Mouse (Mus musculus): ENCODE measurements around the gene Klhl26.
"Not testable (repeated sequence)": the region's sequence is repeated elsewhere in the genome, so short reads cannot be mapped to it uniquely, and the experiment has no call there.

The Klhl26 gene

DNA sequence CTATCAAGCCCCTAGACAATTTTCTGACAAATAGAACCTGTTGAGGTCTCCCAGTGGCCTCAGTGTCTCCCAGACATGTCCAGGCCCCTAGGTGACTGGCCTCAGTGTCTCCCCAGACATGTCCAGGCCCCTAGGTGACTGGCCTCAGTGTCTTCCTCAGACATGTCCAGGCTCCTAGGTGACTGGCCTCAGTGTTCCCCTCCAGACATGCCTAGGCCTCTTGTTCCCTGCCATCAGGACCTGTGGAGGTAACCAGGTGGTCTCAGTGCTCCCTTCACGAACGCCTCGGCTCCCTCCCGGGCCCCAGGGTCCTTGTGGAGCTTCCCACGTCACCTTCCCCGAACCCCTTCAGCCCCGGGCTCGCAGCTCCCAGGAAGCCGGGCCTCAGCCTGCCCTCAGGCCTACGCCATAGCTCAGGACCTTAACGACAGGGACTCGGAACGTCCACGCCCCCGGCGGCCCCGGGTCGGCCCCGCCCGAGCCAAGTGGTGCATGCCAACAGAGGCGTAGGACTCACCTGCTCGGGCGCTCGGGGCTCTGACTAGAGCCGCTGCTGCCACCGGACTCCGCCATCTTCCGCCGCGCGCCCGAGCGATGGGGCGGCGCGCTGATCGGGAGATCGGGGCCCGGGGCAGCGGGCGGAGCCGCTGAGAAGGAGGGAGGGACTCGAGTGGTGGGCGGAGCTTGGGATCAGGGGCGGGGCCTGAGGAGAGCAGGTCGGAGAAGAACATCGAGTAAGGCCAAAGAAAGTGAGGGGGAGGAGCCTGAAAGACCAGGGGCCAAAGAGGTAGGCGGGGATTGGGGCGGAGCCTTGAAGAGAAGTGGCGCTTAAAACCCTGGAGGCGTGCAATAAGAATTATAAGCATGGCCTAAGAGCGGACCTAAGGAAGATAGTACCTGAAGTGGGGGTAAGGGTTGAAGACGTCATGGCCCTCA, at the start of gene Klhl26:
Gene Klhl26 (minus strand): TSS at position 636 of the 936 bp plus-strand sequence.
- peak; percentile 96 for DNase-seq

DNA sequence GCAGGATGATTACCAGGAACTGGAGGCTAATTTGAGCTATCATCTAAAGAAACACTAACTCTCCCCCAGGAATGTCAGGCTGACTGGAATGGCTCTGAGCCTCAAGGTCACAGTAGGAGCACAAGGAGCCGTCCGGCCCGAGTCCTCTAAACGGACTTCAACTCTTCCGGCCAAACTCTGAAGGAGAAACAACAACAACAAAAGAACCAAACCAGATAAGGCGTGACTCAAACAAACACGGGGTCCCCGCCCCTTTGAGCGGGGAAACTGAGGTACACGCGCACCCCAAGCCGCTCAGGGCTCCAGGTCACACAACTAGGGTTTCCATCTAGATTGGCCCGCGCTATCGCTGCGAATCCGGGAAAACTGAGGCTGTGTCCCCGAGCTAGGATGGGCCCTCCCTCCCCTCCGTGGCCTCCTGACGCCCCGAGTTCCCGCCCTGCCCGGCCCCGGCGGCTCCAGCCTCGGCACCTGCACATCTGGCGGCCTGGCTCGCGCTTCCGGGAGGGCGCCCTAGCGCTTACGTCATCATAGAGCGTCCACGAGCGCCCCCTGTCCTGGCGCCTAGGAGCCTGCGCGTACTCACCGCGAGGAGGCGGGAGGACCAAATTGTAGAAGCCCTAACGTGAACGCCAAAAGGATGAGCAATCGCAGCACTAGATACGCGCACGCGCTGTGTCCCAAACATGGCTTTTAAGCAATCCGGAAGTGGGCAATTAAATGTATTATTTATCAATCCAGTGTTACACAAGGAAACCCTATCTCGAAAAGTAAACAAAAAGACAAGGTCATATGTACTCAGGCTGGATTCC, 46.0 kb upstream of the Klhl26 start:
- peak; percentile 96 for DNase-seq

DNA sequence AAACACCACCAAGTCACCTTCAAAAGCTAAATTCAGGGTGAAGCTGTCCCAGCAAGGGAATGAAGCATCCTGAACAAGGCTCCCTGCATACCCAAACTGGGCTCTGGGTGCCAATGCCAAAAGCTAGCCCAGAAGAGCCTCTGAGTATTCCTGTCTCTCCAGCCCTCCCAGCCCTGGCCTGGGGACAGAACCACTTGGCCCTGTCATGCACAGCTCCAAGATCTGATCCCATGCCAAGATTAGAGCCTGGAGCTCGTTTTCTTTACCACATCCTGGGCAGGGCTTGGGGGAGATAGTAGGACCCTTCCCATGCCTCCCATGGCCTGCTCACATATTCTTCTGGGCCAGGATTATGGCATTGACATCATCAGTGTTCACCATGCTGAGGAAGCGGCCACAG, 42.8 kb upstream of the Klhl26 start:
- no peak for DNase-seq

DNA sequence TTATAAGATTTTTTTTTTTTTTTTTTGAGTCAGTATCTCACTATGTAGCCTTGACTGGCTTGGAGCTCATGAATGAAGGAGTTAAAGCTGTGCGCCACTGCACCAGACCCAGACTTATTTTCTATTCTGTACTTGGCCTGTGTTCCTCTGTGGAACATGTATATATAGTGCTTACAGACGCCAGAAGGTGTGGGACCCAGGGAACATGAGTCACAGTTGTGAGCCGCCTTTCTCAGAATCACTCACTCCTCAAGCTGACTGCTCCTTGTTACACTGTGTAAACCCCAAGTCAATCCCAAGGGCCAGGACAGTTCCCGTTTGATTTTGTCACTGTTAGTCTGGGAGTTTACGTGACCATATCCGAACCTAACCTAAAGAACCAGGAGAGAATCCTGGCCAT, 42.3 kb upstream of the Klhl26 start:
- DNase-seq = no peak

DNA sequence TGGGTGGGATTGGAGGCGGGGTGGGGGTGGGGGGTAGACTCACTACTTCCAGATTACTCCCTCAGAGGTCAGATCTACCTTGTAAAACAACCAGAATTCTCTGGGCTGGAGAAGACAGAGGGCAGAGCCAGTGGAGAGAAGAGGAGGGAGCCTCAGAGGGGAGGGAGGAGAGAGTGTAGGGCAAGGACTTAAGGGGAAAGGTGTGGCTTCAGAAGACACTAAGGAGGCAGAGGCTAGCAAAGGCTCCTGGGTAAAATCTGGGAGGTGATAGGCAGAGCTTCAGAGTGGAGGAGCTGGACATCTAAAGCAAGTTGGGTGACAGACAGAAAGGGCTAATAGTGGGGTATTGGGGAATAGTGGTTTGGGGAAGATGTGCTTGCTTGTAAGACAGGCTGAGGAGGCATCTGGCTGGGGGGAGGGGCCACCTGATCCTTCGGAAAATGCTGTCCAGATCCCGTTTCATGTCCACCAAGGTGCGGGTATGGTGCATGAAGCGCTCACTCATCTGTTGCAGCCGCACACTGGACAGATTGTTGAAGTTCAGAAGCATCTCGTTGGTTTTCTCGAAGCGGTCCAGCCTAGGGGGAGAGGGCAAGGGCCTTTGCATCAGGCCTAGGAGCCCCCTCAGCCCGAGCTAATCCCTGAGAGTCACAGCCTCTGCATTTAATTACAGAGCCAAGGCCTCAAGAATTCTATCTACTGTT, 41.3 kb upstream of the Klhl26 start:
- DNase-seq = no peak

DNA sequence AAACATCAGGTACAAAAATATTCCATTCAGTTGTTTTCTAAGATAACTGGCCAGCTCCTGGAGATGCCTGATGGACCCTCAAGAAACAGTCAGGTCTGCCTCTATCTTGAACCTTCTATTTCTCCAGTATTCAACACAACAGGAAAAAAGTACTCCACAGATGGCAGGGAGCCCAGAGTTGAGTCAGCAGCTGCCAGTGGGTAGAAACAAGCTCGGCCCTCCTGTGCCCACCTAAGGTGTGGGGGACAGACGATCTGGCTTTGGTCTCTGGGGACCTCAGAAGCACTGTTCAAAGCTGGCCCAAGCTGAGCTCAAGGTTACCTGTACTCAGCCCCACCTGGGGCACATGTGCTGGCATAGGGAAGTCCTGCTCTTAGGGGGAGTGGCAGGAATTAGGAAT, 36.7 kb upstream of the Klhl26 start:
- no peak for DNase-seq

DNA sequence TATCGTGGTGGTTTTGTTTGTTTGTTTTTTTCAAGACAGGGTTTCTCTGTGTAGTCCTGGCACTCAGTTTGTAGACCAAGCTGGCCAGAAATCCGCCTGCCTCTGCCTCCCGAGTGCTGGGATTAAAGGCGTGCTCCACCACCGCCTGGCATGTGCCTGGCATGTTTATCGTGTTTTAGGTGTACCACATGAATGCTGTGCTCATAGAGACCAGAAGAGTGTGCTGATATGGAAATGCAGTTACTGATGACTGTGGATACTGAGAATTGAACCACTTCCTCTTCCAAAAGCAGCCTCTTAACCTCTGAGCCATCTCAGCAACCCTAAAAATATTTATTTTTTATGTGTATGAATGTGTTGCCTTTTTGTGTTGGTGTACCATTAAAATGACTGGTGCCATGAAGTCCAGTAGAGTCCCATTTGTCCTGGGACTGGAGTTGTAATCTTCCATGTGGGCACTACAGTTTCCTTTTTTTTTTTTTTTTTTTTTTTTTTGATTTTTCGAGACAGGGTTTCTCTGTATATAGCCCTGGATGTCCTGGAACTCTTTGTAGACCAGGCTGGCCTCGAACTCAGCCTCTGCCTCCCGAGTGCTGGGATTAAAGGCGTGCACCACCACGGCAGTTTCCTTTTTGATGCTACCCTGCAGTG, 35.6 kb upstream of the Klhl26 start:
- DNase-seq = no peak

DNA sequence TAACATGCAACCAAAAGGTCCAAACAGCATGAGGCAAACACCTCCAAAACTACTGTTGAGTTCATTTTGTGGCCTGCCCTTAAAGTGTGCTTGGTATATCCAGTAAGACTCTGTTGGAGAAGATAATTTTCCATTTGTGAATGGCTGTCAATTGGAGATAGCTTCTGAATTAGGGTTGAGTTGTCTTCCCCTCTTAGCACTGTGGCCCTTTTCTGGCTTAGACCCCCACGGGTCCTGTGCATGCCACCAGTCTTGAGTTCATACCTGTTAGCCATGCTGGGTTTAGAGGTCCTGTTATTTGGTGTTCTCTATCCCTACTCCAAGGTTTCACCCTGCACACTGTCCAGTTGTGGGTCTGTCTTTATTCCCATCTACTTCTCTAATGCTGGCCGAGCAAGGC, 35.0 kb upstream of the Klhl26 start:
- no peak for DNase-seq

DNA sequence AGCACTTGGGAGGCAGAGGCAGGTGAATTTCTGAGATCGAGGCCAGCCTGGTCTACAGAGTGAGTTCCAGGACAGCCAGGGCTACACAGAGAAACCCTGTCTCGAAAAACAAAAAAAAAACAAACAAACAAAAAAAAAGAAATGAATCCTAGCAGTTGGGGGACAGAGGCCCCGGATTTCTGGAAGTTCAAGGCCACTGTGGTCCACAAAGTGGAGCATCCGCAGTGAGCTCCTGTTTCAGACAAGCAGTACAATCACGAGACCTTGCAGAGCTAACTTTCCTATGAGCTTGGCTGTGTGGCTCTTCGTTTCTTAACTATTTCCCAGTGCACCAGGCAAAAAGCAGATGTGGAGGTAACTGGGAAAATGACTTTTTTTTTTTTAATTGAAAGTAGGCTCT, 34.4 kb upstream of the Klhl26 start:
- DNase-seq = not testable (repeated sequence)

DNA sequence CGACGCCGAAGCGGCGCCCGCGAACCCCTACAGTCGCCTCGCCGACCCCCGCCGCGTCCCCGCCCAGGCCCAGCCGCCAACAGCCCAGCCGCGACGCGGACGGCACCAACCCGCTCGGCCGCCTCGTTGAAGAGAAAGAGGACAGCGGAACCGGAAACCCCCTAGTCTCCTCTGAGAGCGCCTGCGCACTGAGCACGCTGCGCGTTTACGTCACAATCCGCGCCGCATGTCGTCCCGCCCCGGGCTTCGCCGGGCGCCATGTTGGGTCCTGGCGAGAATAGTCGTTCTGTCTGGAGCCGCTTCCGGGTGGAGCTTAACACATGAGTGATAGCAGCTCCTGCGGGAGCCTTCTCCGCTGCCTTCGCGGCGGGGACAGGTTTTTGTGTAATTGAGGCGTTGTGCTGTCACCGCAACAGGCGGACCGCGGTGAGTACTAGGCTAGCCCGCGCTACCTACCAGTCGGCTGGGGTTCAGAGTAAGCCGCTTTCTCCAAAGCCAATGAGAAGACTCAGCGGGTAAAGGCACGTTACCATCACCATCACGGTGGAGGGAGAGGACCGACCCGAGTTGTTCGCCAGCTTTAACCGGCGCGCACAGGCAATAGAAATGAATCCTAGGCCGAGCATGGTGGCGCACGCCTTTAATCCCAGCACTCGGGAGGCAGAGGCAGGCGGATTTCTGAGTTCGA, 33.6 kb upstream of the Klhl26 start, which contains the start of gene Uba52:
Gene Uba52 (minus strand): TSS at position 574 of the 688 bp plus-strand sequence.
- DNase-seq = peak; percentile 97

DNA sequence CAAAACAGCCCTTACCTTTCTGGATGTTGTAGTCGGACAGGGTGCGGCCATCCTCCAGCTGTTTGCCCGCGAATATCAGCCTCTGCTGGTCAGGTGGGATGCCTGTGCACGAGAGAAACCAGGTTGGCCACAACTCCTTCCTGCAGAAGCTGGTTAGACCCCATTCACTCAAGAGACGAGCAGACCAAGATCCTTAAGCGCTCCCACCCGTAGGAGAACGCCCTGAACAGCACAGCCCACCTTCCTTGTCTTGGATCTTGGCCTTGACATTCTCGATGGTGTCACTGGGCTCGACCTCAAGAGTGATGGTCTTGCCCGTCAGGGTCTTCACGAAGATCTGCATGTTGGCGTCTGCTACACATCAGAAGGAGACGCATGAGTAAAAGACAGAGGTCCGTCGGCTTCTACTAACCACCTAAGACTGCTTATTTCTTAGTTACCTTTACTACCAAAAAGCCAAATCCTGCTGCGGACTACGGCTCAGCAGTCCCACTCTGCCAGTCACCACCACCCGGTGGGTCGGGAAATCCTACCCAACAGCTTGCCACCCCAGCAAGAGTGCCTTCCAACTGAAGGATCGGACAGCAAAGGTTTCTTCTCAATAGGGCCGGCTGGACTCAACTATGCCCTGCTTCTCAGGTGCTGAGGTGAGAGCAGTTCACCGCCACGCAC, 32.6 kb upstream of the Klhl26 start:
- DNase-seq = no peak

DNA sequence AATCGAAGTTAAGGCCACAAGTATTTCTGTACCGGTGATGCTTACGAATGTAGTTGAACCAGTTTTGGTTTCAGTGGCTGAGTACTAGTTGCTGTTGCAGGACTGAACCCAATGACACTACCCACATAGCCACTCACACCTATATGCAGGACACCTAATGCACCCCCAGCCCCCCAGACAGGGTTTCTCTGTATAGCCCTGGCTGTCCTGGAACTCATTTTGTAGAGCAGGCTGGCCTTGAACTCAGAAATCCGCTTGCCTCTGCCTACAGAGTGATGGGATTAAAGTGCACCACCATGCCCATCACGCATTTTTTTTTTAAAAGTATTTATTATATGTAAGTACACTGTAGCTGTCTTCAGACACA, 30.2 kb upstream of the Klhl26 start:
- DNase-seq = no peak

DNA sequence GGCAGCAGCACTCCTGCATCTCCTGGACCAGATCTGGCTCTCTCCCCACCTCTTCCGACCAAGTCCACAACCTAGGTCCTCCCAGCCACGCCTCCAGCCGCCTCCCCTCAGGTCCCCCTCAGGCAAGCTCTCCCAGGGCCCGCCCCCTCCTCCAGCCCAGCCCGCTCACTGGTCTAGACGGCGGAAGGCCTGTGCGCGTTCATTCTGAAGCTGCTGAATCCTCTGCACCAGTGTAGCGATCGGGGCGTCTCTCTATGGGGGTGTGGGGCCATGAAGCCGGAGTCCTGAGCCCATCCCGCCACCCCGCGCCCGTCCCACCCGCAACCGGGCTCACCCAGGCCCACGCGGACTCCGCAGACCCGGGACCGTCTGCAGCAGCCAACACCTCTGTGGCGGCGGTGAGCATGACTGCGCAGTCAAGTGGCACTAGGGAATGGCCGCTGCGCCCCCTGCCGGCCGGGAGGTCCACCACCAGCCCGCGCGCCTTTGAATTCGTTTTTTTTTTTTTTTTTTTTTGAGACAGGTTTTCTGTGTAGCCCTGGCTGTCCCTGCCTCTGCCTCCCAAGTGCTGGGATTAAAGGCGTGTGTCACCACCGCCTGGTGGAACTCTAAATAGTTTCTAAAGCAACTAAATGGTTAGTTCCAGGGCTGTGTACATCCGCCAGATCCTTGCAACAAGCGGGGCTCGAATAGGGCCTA, 29.7 kb upstream of the Klhl26 start, which contains the start of gene Rex1bd:
Gene Rex1bd (minus strand): TSS at position 425 of the 699 bp plus-strand sequence.
- DNase-seq = peak; percentile 92

DNA sequence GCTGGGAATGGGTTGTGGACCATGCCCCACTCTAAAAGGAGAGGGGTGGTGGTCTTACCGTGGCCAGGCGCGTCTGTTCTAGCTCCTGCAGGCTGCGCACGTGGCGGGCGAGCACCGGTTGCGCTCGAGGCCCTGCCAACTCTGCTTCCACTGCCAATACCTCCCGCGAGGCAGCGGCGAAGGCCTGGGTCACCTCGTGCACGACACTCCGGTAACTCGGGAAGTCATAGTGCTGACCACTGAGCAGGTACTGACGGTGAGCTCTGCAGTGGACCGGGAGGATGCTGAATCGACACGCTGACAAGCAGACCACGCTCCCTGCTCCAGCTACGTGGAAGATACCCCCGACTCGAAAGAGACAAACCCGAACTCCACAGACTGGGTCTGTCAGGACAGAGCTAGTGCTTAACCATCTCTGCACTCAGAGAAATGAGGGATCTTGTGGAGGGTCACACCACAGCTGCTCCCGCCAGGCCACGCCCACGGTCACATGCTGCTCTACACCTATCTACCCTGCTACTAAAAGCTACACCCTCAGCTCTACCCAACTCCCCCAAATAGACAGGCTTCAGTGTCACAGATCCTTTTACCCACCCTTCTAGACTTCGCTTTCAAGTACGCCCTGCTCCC, 29.0 kb upstream of the Klhl26 start:
- DNase-seq = no peak

DNA sequence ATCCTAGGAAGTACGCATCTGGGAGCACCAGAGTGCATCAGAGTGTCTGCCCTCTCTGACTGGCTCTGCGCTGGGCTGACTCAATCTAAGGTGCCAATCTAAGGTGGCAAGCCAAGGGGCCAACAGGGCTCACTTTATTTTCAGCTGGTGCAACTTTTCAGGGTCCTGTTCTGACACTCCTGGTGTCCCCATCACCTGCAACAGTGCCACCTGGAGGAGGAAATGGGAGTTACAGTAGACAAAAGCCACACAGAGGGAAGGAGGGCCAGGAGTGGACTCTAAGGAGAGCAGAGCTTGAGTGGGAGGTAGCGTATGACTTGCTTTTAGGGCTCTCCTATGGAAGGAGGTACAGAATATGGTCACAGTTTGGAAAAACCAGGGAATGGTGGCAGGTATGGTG, 28.1 kb upstream of the Klhl26 start:
- peak; percentile 91 for DNase-seq

DNA sequence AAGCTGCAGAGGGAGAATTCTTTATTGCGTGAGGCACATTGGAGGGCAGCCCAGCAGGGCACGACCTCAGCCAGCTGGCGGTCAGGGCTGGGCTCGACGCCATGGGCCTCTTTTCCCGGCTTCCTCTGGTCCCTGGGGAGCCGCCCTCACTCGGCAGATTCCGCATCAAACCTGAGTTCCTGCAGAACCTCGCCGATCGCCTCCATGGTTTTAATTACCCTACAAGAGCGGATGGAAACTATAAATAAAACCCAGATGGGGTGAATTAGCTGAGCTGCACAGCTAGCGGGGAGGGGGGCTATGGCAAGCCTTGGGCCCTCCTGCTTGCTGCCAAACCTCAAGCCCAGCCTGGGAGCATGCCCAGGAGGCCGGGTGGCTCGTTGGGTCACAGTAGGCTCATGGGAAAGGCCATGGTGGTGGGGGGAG, 27.5 kb upstream of the Klhl26 start:
- DNase-seq = no peak

DNA sequence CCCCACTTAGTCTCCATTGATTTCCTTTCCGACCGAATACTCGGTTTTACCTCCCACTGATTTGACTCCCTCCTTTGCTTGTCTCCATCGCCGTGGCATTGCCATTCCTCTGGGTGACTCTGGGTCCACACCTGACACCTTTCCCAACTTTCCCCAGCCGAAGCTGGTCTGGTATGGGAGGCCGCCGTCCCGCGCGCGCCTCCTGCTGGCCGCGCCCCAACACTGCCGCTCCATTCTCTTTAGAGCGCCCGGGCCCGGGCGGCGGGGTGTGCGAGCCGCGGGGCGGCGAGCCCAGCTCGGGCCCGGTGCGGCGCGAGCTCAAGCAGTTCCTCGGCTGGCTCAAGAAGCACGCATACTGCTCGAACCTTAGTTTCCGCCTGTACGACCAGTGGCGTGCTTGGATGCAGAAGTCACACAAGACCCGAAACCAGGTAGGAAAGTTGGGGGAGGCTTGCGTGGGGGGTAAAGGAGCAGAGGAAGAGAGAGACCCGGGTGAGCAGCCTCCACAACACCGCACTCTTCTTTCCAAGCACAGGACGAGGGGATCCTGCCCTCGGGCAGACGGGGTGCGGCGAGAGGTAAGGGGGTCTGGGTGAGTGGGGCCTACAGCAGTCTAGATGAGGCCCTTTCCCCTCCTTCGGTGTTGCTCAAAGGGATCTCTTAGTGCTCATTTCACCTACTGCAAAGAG, 26.4 kb upstream of the Klhl26 start:
- DNase-seq = peak; percentile 84

DNA sequence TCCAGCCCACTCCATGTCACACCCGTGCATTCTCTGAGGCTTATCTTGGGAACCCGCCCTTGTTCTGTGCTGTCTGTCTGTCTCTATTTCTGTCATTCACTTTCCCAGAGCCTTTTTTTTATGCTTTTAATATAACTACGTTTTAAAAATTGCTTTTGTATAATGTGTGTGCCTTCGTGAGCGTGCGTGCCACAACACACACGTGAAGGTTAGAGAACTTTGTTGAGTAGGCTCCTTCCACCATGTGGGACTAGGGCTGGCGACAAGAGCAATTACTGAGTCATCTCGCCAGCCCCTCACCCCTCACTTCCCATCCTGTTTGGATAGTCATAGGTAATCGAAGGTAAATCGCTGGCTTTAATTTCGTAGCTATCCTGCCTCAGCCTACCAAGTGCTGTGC, 25.8 kb upstream of the Klhl26 start:
- no peak for DNase-seq

DNA sequence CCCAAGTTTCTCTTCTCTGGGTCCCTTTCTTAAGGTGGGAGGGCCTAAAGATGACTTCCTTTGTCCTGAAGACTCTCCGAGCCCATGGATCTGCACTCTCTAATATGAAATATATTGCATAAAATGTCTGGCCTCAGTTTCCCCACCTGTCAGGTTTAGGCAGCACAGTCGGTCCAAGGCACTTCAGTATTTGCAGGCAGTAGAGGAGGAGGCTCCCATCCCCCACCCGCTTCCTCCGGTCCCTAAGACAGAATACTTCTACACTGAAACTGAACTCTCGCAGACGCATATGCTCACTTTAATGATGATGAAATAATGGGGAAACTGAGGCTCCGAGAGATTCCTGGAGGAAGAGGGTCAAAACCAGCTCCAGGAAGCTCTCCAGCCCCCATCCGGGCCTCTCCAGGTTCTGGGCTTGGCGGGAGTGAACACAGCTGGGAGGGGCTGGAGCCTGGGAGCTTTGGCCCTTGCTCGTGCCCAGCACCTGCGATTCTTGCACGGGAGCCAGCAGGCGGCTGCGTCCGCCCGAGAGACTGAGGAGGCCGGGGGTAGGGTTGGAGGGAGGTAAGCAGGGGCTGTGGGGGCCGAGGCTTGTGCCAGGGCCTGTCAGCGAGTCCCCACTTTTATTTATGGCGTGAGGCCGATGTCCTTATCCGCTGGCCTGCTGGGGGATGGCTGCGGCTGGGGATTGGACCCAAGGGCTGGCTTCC, 25.2 kb upstream of the Klhl26 start:
- no peak for DNase-seq
